ENCODE assay signal across 15 mouse cellular contexts in the genomic region with DNA sequence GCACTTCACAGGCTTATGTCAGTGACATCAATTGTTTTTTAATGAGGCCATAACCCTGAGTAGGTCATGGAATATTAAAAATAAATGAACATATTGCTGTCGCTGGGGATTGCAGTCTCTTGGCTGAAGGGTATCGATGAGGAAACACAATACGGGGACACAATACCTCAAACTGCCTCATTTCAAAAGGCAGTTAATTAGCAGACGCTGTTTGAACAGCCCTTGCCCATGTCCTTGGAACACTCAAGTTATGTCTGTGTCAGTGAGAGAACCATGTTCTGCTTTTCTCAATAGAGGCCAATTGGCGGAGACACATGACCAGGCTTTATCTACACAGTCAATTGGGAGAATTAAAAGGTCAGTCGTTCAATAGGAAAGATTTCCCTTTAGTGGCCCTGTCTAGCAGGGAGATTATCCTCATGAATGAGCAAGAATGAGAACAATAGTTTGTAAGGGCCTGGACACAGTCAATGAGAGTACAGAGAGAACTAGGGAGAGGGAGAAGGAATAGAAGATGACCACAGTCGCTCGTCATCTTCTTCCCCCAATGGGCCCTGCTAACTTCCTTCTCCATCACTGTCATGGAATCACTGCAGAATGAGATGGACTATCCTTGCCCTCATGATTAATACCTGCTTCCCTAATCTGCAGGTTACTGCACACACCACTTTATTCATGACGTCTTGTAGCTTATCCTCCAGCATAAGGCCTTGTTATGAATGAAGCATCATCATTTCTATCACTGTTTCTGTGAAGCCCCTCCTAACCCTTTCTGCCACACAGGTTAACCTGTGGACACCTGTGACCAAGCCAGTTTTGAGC.
DNase-seq lines count a peak whose midpoint lies in the region; ATAC-seq and TF ChIP-seq lines count a peak whose summit lies in the region.
"Had no signal": no experiment of that assay in that cellular context is flagged by ENCODE, and none has a peak within 500 bp of the region (broad histone marks: within the 10 kb centered on the region; RNA-seq: fewer than 3 reads in every experiment).

No protein-coding gene starts in this region.

- H3K9me3 ChIP-seq in embryonic facial prominence, embryonic 12.5 days = no peaks in the 10 kb centered on the region
- no peaks in the 10 kb centered on the region for H3K9me3 ChIP-seq in hindbrain, embryonic 14.5 days (ENCODE audit: control insufficient read depth, low read length)
- H3K9me3 ChIP-seq in midbrain, embryonic 15.5 days = no peaks in the 10 kb centered on the region
- H3K9me3 ChIP-seq: heart, embryonic 13.5 days had no signal

- TF ChIP-seq POLR2A in thymus, adult 2 months (IDR thresholded peaks at IDR 0.05; ENCODE audit: control insufficient read depth, extremely low read depth, insufficient read depth, low read length, poor library complexity) = no peak

- TF ChIP-seq CTCF in thymus, adult 2 months (IDR thresholded peaks at IDR 0.05; ENCODE audit: borderline replicate concordance, control insufficient read depth, extremely low read depth, insufficient read depth, low read length, poor library complexity) = no peak

- H3K4me1 ChIP-seq in embryonic facial prominence, embryonic 12.5 days = no peaks in the 10 kb centered on the region
- H3K4me1 ChIP-seq in hindbrain, embryonic 14.5 days (replicated peaks; ENCODE audit: control insufficient read depth, insufficient read depth, low read length) = peaks cover 9% of the 10 kb centered on the region; the same call in 1 of the 2 replicates
- peaks cover 6% of the 10 kb centered on the region; the same call in 1 of the 2 replicates for H3K4me1 ChIP-seq in midbrain, embryonic 15.5 days
- H3K4me1 ChIP-seq in thymus, adult 2 months (replicated peaks; ENCODE audit: control insufficient read depth, insufficient read depth, low read length) = no peaks in the 10 kb centered on the region
- H3K4me1 ChIP-seq: heart, embryonic 13.5 days had no signal

- DNase-seq in adrenal gland, adult 2 months = peak; percentile 2
- DNase-seq in adrenal gland, postnatal 14 days = no peak
- no peak for DNase-seq in hindbrain, embryonic 14.5 days (ENCODE audit: low spot score)
- DNase-seq in spleen, postnatal 36 days (ENCODE audit: low spot score in 2 of 2) = no peak
- DNase-seq in thymus, adult 2 months = no peak
- DNase-seq in heart, postnatal 36 days = no peak
- DNase-seq: adrenal gland, adult 8-10 months; cerebellum, postnatal 25 days; gastrocnemius, postnatal 14 days; kidney, postnatal 14 days; thymus, adult 18-20 months had no signal

- H3K27ac ChIP-seq in embryonic facial prominence, embryonic 12.5 days = no peak overlapping the region
- no peak overlapping the region for H3K27ac ChIP-seq in hindbrain, embryonic 14.5 days
- no peak overlapping the region for H3K27ac ChIP-seq in midbrain, embryonic 15.5 days
- no peak overlapping the region for H3K27ac ChIP-seq in thymus, adult 2 months (ENCODE audit: control insufficient read depth, insufficient read depth, low read length)
- H3K27ac ChIP-seq: heart, embryonic 13.5 days had no signal

- peak; percentile 90 for ATAC-seq in embryonic facial prominence, embryonic 12.5 days (ENCODE audit: insufficient number of reproducible peaks, insufficient read depth, low FRiP score, low TSS enrichment)
- peak; percentile 62 for ATAC-seq in hindbrain, embryonic 14.5 days (ENCODE audit: low FRiP score)
- ATAC-seq in midbrain, embryonic 15.5 days (replicated peaks) = peak; percentile 69

- WGBS in embryonic facial prominence, embryonic 12.5 days = 71% methylated on average over 9 of the region's 9 CpGs
- WGBS in hindbrain, embryonic 14.5 days = 17% methylated on average over 9 of the region's 9 CpGs
- 7% methylated on average over 9 of the region's 9 CpGs for WGBS in midbrain, embryonic 15.5 days
- WGBS in thymus, adult 2 months = 92% methylated on average over 9 of the region's 9 CpGs

- H3K4me3 ChIP-seq in embryonic facial prominence, embryonic 12.5 days = no peak overlapping the region
- no peak overlapping the region for H3K4me3 ChIP-seq in hindbrain, embryonic 14.5 days (replicated peaks; ENCODE audit: low read length)
- H3K4me3 ChIP-seq in midbrain, embryonic 15.5 days = no peak overlapping the region
- no peak overlapping the region for H3K4me3 ChIP-seq in thymus, adult 2 months (ENCODE audit: control insufficient read depth, insufficient read depth, low read length)
- H3K4me3 ChIP-seq: heart, embryonic 13.5 days; myocyte had no signal

- H3K36me3 ChIP-seq in embryonic facial prominence, embryonic 12.5 days = no peaks in the 10 kb centered on the region
- H3K36me3 ChIP-seq in hindbrain, embryonic 14.5 days (replicated peaks; ENCODE audit: control insufficient read depth, insufficient read depth) = no peaks in the 10 kb centered on the region
- no peaks in the 10 kb centered on the region for H3K36me3 ChIP-seq in midbrain, embryonic 15.5 days (replicated peaks)
- H3K36me3 ChIP-seq in thymus, adult 2 months (ENCODE audit: control insufficient read depth, insufficient read depth, low read length) = no peaks in the 10 kb centered on the region
- H3K36me3 ChIP-seq: heart, embryonic 13.5 days had no signal

- H3K9ac ChIP-seq in embryonic facial prominence, embryonic 12.5 days = no peak overlapping the region
- no peak overlapping the region for H3K9ac ChIP-seq in hindbrain, embryonic 14.5 days
- H3K9ac ChIP-seq in midbrain, embryonic 15.5 days = no peak overlapping the region
- H3K9ac ChIP-seq: heart, embryonic 13.5 days had no signal

- intact Hi-C loops in heart, postnatal 36 days (cut with DNase I) = no loop called here

- H3K27me3 ChIP-seq in embryonic facial prominence, embryonic 12.5 days = no peaks in the 10 kb centered on the region
- 0 out of 2 replicates have a peak, but pooled peaks cover 3% of the 10 kb centered on the region for H3K27me3 ChIP-seq in hindbrain, embryonic 14.5 days (ENCODE audit: control insufficient read depth, insufficient read depth, low read length)
- H3K27me3 ChIP-seq in midbrain, embryonic 15.5 days (replicated peaks) = no peaks in the 10 kb centered on the region
- H3K27me3 ChIP-seq in thymus, adult 2 months (ENCODE audit: control insufficient read depth, insufficient read depth, low read length) = no peaks in the 10 kb centered on the region
- H3K27me3 ChIP-seq: heart, embryonic 13.5 days had no signal

- H3K4me2 ChIP-seq in embryonic facial prominence, embryonic 12.5 days (replicated peaks) = no peak overlapping the region
- no peak overlapping the region for H3K4me2 ChIP-seq in hindbrain, embryonic 14.5 days (replicated peaks)
- H3K4me2 ChIP-seq in midbrain, embryonic 15.5 days = no peak overlapping the region
- H3K4me2 ChIP-seq: heart, embryonic 13.5 days had no signal
